Mouse (Mus musculus) adrenal gland, adult 8-10 months (tissue): ENCODE data around the gene Phyhipl. TPM values are rescaled to one million over a fixed set of nuclear protein-coding genes. Genes with fewer than 3 reads are reported as not detected.

Experiments
- DNase-seq: peaks from one replicate; pipeline ENCODE4 v3.0.0; 2022
- total RNA-seq, 4 experiments: library from RNA; stranded (reverse); gene quantifications; 2 replicates each; pipeline ENCODE4 v1.2.4; 2022

The Phyhipl gene
- total RNA-seq, 4 experiments from 2014 or later: 3.8 to 6.8 (median 5.8) TPM

DNA sequence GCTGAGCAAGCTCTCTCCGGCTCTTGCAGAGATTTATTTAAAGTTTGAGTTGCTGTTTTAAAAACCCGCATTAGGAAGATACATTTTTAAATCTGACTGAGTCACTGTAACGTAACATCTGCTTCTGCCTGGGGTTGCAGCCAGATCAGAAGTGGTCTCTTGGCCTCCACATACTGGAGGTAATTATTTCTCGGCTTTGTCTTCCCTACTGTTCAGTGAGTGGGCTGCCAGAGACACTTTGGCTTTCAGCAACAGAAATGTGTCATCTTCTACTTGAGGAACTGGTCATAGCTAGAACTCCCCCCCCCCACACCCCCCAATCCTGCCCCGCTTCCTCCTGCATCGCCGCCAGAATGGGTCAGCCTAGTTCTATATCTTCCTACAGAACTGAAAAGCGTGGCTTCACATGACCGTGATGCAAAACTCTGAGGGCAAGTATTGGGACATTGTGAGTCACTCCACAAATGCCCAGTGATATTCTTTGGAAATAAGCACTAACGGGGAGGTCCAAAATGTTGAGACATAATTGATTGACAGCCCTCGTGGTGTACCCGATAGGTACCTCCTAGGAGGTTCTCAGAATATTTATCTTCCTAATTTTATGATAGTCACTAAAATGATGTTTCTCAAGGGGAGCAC lies 125.5 kb downstream of the Phyhipl start:
- DNase-seq: no peak

DNA sequence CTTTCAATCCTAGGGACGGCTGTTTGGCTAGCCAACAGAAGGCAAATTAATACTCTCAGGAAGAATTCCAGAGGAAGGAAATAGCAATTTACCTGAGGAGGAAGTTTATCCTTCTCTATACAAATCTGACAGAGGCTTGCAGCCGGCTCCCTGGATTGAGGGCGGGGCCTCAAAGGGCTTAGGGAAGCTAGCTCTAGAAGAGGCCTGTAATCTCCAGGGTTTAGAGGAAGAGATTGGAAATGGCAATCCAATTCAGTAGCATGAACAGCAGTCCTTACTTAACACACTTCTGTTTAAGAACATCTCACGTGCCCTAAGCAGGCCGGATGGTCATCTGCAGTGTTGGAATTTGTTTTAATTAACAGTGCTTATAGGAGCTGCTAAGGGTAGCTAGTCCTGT lies 134.4 kb downstream of the Phyhipl start:
- DNase-seq: no peak

DNA sequence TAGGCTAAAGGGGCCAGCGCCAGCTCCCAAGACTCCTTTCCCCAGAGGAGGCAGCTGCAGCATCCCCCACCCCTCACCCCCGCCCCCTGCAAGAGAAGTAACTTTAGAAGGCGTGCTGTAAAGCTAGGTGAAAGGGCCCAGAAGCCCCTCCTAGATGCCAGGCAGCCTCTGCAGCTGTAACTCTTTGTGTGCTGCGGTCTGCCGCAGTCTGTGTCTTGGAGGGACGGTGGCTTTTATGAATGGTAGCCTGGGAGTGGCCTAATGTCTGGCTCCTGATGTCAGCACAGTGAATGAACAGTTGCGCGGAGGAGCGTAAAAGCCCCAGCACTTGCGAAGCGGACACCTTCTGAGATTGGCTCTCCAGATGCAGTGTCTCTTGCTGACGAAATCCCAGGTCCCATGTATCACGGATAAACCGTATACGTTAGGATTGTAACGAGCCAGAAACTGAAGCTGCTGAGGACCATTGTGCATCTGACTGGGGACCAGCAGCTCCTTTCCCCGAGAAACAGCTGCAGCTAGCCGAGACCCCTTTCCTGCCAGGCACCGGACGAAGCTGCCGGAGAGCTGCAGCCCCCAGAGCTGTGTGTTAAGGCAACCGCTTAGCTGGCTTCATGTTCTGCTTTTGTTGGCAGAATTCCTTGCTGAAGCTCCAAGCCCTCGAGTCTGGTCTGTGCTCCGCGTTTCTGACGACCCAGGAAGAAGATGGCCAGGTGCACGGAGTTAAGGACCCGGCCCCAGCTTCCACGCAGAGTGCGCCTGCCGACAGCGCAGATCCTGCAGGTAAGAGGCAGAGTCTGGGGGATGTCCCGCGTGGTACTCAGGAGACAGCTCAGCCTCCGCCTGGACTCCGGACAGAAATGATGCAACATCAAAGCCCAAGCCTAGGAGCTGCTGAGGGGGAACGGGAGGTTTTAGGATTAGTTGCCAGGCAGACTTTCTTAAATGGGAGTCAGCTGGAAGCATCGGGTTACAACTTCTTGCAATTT lies 135.3 kb downstream of the Phyhipl start:
- no peak for DNase-seq

DNA sequence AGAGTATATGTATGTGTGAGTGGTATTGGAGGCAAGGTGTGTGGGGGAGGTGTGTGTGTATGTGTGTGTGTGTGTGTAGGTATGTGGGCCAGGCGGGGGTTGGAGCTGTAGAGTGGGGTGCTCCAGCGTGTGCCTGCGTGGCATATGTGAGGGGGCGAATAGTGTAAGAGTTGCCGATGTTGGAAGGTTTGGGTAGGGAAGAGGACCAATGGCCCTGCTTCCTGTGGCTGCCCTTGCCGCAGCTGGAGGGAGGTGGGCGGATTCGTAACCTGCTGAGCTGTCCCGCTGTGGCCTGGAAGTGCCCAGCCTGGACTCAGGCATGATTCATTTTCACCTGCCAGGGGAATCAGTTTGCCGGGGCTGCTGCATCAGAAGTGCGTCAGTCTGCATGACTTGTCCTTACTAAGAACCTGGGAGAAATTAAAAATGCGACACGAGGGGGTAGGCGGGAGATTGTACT lies 136.1 kb downstream of the Phyhipl start:
- no peak for DNase-seq

DNA sequence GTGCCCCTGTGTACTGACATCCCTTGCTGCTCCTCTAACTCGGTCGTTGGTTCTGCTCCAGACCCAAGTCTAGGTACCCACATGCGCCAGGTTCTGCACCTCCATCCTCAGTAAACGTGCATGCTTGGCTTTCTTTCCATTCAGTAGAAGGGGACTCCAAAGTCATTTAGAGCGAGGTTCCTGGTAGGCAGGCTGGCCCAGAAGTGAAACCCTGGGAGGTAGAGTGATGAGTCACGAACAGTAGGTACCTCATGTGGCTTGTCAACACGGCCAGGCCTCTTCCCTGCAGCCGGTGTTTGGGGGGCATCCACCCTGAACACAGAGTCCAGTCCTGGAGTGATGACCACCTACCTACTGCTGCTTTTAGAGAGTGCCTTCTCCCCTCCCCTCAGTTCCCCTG lies 139.1 kb downstream of the Phyhipl start:
- DNase-seq: no peak

DNA sequence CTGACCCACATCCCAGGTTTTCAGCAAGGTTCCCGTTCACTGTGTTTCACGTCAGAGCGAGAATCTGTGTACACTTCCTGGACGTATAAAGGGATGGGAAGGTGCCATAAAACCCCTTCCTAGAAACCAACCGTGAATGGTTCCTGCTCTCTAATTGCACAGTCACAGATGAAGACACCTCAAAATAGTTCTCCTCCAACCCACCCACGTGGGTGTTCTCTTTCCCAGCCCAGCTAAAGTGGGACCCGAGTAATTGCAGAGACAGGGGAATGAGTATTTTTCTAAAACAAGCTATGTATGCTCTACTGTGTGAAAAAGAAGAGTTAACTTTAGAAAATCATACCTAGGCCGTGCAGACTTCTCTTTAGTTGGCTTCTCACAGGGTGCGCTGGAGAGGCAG lies 140.9 kb downstream of the Phyhipl start:
- no peak for DNase-seq

DNA sequence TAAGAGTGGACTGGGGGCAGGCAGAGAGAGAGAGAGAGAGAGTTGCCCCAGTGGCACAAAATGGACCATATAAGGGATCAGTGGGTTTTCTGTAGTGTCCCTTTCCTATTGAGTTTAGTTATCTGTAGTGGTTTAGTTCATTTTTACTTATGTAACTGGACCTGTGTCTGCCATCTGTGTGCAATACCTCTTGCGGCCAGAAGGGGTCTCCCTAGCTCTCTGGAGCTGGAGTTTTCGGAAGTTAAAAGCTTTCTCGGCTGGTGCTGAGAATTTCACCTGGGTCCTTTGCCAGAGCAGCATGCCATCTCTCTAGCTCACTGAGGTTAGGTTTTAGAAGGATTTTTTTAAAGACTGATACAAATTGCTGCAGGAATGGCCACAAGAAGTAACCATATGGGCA lies 147.9 kb downstream of the Phyhipl start:
- DNase-seq: no peak

Other genes starting within 250 kb of the Phyhipl start
- gene Fam13c, start 215.5 kb downstream of the Phyhipl start, total RNA-seq: 10 to 100 TPM; 14.9 to 49.2 (median 28.9) TPM